Mouse (Mus musculus): ENCODE data around the gene Olfr1451.
"Not testable (repeated sequence)": the region's sequence is repeated elsewhere in the genome, so short reads cannot be mapped to it uniquely, and the experiment has no call there.

Gene Olfr1451

DNA sequence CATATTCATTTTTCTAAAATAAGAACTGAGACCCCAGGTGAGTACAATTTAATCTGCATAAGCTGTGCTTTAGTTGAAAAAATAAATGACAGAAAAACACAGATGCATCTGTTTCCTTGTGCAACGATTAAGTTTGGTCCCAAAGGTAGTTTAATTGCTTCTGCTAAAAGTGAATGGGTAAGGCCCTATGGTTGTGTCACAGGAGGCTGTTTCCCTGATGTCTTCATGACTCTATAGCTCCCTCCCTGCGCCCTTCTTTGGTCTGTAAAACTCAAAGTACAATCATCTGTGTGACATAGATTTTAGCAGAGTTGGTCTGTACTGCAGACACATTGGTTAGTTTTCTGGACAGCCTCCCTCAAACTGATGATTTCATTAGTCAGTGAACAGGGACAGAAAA, at the start of gene Olfr1451:
Olfr1451 (plus strand) TSS at position 301 of the 400 bp plus-strand sequence.
- in situ Hi-C loops (cut with MboI, MseI), result no loop called here

DNA sequence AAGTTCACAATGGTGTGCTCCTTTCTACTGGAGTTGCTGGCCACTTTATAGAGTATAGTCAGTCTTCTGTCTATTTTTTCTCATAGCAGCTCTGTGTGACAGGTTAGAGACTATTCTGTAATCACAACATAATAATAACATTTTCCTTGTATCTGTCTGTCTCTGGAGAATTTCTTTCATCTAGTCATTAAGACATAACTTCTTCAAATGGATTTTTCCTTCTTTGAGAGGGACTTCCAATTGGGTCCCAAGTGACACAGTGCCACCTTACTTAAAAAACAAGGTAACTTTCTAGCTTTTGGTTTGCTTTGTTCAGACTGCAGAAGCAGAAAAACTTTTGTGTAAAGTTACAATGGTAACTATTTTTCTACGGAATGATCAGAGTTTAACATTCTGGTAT, 44.9 kb upstream of the Olfr1451 start, which contains the start of gene Olfr1450:
Olfr1450 (plus strand) TSS at position 301 of the 400 bp plus-strand sequence.
- in situ Hi-C loops (cut with MboI, MseI), result no loop called here

DNA sequence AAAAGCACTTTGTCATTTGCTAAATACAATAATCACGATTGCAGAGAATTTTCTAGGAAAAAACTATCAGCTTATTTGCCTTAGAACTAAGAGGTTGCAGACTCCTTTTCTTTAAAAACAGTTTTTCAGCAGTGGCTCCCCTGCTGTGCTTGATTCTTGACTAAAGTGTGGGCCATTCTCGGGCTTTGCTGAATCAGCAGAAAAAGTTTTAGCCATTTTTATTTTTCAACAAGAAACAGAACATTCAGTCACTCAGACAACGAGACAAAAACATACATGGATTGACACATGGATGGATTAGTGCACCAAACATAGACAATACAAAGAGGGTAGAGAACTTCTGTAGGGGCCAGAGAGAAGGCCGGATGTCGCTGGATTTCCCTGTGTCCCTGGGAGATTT, 24.7 kb upstream of the Olfr1451 start:
- in situ Hi-C loops (cut with MboI, MseI), result not testable (repeated sequence)

DNA sequence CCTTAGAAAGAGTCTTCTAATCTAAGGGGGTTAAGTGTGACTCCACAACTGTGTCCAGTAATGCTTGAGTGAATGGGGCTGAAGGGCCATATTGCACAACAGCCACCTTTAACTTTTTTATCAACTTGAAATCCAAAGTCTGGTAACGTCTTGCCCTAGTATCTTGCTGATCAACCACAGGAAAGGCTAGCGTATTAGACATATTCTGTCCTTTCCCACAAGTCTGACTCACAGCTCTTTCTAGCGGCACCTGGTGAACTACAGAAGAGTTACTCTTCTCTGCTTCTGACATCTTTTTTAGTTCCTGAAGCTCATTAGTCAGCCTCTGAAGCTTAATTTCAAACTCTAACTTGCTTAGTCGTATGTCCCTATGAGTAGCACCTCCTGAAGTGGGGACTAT, 2.5 kb upstream of the Olfr1451 start:
- in situ Hi-C loops (cut with MboI, MseI), result not testable (repeated sequence)

DNA sequence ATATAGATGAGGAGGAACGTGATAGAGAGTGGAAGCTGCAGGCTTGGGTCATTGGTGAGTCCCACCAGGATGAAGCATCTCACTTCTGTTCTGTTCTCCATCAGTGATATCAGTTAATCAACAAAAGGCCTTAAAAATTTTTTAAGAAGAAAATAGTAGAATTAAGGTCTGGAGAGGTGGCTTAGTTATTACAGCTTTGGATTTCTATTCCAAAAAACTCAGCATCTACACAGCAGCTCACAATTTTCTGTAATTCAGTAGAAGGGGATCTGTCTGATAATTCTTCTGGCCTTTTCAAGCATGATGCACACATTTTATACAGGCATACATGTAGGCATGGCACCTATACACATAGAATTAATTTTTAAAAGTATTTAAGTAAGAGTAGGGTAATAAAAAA, 33.4 kb downstream of the Olfr1451 start, which contains the start of gene Olfr1453:
Olfr1453 (minus strand) TSS at position 101 of the 400 bp plus-strand sequence.
- in situ Hi-C loops (cut with MboI, MseI), result no loop called here

Data from T-helper 1 cell (primary cell).